Mouse (Mus musculus) yolk sac, embryonic 10.5 days (tissue): ENCODE results near the gene Cfap43.
"Not testable (repeated sequence)": the region's sequence is repeated elsewhere in the genome, so short reads cannot be mapped to it uniquely, and the experiment has no call there.

ENCODE experiments used
- DNase-seq: peaks from one replicate; pipeline ENCODE4 v3.0.0-alpha.2; 2017; ENCODE audit warnings: low spot score

Cfap43 gene

DNA sequence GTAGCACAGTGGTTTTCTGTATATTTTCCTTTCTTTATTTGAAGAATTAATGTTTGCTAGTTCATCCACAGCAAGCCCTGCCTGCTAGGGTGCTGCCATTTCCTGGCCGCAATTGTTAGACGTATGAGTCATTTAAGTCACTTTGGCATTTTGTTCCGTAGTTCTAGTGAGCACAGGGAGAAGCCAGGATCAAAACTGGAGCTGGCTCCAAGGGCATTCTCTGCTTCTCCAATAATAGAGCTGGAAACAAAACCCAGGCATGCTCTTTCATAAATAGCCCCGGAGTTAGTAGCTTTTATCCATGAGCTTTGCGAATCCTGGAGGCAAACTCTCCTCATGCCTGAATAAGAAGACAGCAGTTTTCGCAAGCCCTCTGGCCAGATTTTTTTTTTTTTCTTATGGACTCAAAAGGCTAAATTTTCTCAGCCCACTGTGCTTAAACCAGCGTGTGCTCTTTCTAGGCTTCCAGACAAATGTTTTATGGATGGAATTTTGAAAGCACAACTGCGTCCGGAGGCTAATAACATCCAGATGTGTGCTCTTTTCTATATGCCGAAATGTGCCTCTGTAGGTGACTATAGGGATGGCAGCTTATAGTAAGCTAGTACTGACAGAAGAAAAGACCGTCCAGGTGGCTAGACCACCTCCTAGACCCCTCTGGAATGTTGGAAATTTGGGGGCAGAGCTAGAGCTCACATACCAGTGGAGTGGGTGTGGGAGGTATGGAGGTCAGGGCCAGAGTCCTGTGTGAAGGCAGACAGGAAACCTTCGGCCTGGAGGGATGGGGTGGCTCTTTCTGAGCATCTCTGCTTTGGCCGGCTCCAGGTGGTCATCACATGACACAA, 64.9 kb downstream of the Cfap43 start:
- DNase-seq, result no peak

DNA sequence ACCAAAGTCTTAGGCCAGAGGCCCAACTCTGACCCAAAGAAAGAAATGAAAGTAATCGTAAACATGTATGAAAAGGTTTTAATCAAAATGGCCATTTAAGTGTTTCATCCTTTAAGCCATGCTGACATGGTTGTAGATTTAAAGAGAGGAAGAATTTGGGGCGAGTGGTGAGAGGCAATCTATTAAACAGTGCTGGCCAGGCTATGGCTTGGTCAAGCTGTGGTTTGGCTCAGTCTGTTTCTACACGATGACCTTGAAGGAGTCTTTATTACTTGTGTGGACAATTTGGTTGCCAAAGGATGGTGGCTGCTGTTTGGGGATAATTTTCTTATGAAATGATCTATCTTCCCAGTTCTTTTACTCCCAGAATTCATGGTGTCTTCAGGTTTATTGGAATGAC, 66.0 kb downstream of the Cfap43 start:
- DNase-seq, result no peak

DNA sequence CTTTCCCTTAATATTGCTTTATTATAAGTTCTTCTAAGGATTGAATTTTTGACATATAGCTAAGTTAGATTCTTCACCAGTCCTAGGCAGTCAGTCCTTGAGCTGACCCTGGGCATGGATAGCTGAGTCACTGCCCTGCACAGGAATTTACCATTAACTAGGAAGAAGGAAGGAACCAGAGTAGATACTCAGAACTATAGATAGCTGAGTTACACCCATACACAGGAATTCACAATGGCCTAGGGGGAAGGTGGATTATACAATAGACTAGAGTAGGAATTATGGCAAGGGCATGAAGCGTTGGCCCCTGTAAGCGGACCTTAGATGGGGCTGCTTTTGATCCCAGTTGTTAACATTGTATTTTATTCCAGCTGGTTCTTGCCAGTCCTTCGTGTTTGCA, 67.0 kb downstream of the Cfap43 start:
- not testable (repeated sequence) for DNase-seq

DNA sequence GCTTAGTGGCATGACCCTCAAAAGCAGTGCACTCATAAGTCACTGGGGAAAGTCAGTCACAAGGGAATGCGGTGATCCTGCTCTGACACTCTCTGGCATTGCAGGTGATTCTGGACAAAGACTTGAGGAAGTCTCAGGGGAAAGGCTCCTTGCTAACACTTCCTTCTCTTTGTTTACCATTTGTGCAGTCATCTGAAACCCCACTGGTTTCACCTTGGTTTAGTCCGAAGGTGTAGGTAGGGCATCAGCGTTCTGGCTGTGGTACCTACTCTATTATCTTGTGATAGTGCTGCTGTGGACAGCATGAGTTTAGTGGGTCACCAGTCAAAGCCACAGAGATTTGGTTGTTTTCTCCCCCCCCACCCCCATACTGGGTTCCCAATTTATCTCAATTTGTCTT, 69.4 kb downstream of the Cfap43 start:
- DNase-seq, result no peak

DNA sequence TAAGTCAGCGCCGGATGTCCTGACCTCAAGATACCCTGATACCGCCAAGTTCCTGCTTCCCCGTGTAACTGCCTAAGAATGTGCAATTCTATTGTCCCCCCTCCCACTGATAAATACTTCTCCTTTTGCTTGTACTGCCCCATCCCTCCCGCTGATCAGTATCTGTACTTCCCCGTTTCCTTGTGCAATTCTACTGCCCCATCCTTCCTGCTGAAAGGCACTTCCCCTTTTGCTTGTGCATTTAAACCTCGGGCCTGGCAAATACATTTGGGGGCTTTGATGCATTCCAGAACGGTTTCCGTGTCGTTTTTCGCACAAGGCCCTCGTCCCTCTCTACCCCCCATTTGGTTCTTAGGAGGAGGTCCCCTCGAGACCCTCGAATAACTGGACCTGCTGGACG, 77.9 kb downstream of the Cfap43 start:
- DNase-seq, result not testable (repeated sequence)

DNA sequence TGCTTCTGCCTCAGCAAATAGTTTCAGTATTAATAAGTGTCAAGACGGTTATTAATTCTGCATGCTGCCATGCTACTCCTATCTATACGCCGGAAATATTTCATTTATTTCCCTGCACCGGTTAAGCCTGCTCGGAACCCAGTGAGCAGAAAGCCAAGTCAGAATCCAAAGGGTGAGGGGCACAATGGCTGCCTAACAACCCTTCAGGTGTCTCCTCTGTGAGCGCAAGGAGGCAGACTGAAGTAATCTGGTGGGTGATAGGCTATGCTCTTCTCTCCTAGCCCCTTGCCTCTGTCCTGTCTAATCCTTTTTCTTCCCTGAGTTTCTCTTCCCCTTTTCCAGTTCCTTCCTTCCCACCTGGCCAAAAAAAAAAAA, 81.6 kb downstream of the Cfap43 start:
- no peak for DNase-seq

DNA sequence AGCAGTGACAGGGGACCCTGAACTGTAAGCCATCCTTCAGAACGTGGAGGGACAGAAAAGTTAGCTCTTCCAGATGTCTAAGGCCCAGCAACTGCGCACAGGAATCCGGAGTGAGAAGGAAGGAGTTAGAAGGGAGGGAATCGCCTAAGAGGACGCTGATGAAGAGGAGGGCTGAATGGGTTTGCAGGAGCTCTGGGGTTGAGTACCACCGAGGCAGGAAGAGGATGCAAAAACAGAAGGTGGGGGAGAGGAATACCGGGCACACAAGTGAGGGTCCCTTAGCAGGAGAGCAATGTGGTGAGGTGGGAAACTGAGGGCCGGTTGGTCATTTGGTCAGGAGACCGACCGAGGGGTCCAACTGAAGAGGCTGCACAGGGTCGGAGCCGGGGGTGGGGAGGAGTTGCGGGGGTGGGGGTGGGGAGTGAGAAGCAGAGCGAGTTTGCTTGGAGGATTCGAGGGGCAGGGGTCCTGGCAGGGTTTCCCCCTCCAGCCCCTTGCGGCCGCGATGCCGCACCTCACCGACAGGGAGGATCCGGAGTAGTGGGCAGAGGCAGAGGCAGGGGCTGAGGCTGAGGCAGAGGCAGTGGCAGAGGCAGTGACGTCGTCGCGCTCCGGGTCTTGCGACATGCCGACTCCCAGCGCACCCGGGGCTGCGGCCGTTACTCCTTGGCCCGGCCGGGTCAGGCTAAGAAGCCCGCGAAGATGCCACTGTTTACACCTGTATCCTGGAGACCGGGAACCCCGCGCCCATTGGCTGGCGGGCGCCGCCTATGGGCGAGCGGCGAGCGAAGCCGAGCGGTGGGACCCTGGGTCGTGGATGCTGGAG, 82.2 kb downstream of the Cfap43 start:
- DNase-seq, result peak; percentile 74

DNA sequence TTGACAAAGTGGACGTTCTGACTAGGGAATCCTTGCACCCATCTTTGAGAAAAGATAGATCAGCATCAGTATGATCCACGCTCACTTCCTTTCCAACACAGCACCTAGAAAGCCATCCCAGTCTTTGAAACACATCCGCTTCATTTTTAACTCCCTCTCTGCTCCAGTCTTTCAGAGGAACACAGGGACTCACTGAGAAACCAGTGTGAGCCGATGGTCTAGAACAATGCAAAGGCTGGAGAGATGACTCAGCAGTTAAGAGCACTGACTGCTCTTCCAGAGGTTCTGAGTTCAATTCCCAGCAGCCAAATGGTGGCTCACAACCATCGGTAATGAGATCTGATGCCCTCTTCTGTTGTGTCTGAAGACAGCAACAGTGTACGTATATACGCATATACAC, 83.3 kb downstream of the Cfap43 start:
- no peak for DNase-seq

DNA sequence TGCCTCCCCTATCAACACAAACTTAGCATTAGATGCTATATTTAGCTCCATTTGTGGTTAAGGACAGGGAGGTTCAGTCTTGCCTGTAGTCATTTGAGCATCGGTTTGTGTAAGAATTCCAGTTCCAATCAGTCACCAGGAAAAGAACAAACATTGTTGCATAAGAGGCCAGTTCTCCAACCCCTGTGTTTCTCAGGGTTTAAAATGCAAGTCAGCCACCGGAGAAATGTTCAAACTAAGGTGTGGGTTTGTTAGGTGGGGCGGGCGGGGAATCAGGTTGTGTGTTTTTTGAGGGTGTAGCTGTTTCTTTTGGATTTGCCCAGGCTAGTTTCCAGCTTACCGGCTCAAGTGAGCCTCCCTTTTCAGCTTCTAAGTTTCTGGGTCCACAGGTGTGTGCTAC, 84.5 kb downstream of the Cfap43 start:
- no peak for DNase-seq

DNA sequence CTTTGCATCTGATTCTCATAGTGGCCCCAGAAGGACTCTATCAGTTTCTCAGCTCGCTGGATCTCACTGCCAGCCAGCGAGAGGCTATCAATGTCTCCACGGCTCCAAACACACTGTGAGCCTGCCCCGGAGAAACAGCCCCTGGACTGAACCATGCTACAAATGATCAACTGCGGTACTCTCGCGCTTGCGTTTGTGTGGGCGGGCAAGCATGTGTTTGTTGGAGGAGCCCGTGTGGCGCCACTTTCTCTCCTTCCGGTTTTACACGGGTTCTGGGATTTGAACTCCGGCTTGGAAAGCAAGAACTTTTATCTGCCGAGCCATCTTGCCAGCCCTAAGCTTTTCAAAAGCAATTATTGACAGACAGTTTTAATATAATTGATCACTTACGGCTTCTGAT, 86.8 kb downstream of the Cfap43 start:
- DNase-seq, result no peak

DNA sequence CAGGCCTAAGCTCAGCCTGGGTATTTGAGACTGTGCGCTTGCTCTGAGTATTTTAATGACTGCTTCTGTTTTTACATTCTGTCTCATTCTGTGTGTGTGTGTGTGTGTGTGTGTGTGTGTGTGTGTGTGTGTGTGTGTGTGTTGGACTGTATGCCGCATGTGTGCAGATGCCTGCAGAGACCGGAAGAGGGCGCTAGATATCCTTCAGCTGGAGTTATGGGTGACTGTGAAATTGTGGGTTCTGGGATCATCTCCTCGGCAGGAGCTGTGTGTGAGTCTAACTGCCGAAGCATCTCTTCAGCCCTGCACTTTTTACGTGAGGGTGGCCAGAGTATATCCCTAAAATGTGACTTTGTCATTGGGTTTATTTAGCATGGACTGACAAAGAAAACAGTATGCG, 88.0 kb downstream of the Cfap43 start:
- DNase-seq, result no peak

DNA sequence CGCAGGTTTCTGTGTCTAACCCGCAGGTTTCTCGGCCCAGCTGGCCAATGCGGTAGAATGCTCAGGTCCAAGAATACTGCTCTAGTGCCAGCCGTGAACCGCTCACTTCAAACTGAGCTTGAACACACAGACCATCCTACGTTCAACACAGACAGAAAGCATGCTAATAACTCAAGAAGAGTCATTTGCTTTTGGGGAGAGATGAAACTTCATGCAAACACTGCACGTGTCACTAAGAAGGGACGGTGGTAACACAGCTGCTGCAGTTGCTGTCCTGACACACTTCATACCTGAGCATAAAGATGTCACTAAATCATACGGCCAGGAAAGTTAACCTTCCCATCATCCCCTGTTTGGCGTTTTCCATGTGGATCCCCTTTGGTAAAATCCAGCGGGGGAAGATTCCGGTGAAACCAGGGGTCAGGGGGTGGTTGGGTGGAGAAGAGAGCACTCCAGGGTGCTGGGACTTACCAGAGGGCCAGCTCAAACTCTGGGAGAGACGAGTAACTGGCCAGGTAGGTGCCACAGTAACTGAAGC, 89.1 kb downstream of the Cfap43 start:
- DNase-seq, result no peak

DNA sequence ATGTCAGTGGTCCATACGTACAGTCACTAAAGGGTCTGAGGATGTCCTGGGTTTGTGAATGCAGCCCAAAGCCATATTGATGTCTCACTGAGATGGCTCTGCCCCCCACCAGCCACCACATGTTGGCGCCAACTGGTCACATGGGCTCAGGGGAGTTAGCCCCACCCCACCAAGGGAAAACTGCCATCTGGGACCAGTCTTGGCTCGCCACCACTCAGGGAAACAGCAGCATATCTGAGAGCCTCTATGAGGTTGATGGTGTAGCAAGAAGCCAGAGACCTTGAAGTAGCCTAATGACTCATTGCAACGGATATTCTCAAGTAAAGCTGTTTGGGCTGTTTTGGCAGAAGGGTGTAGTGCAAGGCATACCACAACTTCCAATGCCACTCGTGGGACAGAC, 95.1 kb downstream of the Cfap43 start:
- no peak for DNase-seq

DNA sequence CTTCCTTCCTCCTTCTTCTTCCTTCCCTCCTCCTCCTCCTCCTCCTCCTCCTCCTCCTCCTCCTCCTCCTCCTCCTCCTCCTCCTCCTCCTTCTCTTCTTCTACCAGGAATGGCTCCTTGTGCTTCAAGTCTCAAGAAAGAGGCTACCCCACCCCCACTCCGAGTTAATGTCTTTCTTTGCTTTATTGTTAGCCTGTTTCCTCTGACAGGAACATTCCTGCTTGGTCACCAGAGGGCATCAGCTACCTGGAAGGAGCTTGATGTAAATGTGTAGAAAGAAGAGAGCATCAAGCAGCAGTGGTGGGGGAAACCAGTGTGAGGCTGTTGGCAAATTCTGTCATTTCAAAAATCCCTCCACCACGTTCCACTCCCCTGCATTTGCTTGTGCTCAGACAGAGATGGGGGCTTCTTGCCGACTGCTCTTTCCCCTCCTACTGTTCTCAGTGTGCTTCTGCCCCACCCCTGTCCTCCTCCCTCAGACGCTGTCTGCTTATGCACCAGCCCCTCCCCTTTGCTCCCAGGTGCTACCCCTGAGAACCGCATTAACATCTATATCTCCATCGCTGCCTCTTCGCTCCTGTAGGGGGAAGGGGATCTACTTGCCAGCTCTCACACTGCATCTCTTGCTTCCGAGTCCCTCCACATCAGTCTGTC, 96.8 kb downstream of the Cfap43 start:
- no peak for DNase-seq

DNA sequence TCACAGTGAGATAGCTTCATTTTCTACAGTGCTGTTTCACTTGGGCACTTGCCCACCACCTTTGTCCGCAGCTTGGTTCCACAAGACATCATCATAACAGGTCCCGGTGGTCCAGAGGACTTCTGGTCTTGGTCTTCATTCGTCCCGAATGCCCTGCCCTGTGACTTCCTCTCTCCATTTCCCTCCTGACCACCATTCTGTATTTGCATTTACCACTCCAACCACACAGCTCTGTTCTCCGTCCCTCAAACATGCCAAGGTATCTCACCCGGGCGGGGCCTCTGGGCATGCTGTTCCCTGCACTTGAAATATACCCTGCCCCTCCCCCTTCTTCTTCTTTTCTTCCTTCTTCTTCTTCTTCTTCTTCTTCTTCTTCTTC, 97.6 kb downstream of the Cfap43 start:
- DNase-seq, result no peak

DNA sequence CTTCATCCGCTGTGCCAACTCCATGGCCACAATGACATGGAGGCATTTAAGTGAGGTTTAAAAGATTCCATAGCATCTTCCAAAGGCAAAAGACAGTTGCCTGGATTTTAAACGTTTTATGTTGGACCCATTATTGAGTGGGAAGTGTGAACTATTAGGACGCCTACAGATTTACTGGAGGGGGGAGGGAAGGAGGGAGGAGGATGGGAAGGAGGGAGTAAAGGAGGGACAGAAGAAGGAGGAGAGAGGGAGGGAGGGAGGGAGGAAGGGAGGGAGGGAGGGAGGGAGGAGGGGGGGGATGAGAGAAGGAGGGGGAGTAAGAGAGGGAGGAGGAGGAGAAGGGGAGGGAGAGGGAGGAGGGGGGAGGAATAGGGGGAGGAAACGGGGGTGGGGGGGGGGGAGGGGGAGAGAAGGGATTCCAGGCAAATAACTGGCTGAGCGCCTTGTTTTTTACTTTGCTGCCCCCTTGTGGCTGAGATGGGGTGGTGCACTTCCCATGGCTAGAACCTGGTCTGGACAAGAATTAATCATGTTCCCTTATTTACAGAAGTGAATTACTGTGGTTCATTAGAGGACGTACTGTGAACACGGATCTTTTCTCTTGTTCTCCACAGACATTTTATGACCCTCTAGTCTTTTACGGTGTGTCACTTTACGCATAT, 98.1 kb downstream of the Cfap43 start:
- peak; percentile 49 for DNase-seq

DNA sequence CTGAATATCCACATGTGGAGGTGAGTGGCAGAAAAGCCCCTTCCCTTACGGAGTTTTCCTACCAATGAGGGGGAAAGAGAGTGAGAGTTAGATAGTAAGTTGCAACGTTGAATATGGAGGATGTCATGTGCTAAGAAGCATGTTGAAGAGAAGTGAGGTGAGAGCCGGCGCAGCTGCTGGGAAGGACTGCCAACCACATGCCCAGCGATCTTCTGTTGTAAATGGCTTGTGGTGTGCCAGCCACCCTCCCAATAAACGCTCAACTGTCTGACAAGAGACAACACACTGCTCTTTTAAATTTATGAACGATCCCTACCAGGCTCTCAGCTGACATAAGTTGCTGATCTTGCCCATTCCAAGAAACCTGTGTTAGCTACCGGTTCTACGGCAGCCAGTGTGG, 101.4 kb downstream of the Cfap43 start:
- DNase-seq, result no peak

DNA sequence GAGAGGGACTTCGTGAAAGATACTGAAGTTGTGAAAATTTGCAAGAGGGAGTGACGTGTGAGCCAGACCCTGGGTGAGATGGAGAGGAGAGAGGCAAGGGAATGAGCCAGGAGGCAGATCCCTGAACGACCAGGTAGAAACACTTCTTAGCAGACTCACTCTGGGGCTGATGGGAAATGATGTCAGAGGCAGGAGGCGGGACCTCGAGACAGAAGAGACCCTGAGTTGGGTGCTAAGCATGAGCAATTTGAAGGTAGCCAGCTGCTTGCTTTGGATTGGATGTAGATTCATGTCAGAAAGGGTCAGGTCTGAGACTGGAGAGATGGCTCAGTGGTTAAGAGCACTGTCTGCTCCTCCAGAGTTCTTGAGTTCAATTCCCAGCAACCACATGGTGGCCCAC, 104.4 kb downstream of the Cfap43 start:
- DNase-seq, result no peak

DNA sequence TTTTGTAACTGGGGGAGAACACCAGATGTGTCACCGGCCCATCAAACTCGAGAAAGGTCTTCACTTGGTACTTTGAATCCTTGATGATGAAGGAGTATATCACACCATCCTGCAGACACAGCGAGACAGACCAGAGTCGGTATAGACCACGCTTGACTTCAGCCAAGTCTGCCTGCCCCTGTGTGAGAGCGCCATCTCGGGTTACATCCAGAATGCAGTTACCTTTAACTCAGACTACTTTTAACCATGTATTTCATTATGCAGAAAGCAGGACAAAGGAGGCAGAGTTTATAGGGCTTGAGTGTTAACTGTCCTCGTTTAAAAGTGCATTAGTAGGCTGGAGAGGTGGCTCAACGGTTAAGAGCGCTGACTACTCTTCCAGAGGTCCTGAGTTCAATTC, 107.0 kb downstream of the Cfap43 start:
- no peak for DNase-seq

DNA sequence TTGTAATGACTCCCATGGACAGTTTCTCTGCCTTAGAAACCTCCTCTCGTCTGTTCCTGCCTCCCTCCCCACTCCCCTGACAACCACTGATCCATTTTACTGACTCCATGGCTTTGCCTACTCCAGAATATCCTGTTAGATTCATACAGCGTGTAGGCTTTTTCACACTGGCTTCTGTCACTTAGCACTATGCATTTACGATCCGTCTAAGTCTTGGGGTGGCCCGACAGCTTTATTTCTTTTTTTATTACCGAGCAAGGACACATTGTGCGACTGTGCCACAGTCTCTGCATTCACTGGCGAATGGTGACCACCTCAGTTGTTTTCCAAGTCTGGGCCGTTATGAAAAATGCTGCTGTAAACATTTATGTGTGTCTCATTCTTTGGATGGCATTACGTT, 120.5 kb downstream of the Cfap43 start:
- no peak for DNase-seq

DNA sequence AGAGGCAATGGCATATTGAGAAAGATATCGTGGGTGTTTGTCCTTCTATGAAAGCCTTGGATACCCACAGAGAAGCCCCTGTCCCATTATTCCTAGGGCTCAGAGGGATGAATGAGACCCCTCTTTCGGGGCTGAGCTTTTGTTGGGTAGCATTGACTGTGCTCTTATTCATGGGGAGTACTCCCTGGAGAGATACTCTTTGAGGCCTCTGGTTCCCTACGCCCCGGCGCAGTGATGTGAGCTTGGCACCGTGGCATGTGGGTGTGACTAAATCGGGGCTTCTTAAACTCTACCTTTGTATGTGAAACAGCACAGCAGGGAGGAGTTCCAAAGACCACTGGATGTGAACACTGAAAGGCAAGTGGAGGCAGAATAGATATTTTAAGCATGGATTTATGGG, 122.4 kb downstream of the Cfap43 start:
- no peak for DNase-seq
